Mouse (Mus musculus) ES-E14 (cell line): Measurements from ENCODE around the gene Igf2bp3.

ENCODE experiments used
- HCFC1 ChIP-seq: IDR thresholded peaks from 2 replicates; pipeline ENCODE4 v1.6.1; 2012; ENCODE audit warnings: low read length, inconsistent platforms, borderline replicate concordance; ENCODE audit not compliant: insufficient read depth
- ZNF384 ChIP-seq: IDR thresholded peaks from 2 replicates; pipeline ENCODE4 v1.6.1; 2012; ENCODE audit warnings: low read depth, low read length, inconsistent platforms

DNA sequence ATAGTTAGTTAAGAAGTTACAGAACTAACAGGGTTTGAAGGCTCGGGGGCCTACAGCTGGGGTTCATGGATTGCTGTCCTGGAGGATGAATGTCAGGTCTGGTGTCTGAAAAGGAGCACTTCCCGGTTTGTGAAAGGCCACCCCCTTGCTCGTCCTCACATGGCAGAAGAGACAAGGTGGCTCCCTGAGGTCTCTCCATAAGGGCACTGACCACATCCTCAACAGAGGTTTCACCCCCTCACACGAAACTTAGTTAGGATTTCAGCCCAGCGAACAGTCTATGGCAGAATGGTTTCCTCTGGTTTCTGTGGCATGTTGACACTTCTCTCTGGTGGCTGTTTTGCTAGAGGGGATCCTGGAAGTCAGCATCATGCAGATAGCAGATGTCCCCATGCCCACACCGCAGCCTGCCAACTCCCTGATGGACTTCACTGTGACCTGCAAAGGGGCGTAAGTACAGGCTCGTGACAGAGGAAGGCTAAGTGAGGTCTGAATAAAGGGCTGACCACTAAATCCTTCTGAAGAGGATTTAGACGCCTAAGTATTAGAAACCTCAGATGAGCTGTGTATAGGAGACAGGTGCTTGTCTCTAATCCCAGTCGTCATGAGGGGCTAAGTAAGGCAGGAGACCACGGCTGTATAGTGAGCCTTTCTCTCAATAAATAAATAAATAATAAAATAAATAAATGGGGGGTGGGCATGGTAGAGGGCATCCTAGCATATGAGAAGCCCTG is 163.9 kb downstream of the Igf2bp3 start:
- TF ChIP-seq HCFC1 = no peak
- no peak for TF ChIP-seq ZNF384
